Mouse (Mus musculus): Measurements from ENCODE around the gene Zfp366.
A peak's percentile ranks its signal among the peaks of the same experiment; 100 is the strongest.
"Not testable (repeated sequence)": the region's sequence is repeated elsewhere in the genome, so short reads cannot be mapped to it uniquely, and the experiment has no call there.

Gene Zfp366

DNA sequence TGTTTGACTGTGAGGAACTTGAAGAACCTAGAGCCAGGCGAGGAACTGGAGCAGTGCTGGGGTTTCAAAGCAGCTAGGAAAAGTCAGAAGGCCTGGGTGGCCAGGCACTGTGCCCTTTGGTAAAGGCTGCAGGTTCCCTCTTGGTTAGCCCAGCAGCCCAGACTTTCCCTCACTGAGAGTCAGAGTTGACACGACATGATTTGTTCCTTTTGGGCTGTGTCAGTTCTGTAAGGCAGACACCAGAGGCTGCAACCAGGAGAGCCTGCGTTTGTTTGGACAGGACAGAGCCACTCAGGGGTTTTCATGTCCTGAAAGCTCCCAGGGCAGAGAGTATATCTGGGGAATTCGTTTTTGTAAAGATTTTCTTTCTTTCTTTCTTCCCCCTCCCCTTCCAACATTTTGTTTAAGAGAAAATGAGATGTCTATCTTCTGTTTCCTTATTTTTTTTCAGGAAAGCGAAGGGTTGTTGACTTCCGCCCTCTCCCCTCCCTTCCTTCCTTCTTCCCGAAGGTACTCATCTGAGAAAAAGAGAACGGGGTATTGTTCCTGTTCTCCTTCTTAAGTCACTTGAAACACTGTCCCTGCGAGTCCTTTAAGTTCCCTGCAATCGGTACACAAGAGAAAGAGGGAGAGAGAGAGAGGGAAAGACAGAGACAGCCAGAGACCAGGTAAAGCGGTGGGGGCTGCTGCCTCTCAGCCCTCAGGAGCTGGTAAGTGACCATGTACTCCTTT, at the start of gene Zfp366:
Gene Zfp366 (plus strand): TSS at position 669 of the 732 bp plus-strand sequence.
- DNase-seq (ENCODE audit: inconsistent ontology term), result no peak

DNA sequence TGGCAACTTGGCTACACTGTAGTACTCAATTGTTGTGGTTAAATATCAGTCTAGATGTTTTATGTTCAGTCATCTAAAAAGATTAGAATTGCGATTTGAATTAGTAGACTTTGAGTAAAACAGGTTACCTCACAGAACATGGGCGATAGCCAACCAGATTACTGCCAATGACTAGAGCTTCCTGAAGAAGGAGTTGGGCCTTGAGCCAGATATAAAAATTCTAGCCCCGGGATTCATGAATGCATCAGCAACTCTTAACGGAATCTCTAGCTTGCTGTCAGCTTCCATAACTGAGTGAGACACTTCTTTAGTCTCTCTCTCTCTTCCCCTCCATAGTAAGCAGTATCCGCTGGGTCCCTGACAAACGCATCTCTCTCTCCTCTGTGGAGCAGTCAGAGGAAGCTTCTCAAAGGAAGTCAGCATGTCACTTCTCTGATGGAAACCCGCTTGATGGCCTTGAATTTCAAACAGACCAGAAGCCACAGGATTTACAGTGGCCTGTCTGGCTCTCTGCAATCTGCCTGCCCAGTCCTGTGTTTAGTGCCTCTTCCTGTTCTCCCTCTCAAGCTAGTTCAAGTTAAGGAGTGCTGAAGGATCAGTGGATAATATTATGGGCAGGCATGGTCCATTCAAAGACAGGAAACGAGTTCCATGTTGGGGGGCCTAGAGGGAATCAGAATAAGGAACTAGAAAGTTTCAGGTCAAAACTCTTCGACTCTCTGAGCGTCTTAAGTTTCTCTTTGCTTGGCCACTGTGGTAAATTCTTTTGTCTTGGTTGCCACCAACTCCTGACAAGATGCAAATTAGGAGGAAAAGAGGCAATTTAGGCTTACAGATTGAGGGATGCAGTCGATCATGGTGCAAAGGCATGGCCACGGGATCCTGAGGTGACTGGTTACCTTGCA, 46.0 kb upstream of the Zfp366 start:
- DNase-seq (ENCODE audit: inconsistent ontology term), result peak; percentile 37

DNA sequence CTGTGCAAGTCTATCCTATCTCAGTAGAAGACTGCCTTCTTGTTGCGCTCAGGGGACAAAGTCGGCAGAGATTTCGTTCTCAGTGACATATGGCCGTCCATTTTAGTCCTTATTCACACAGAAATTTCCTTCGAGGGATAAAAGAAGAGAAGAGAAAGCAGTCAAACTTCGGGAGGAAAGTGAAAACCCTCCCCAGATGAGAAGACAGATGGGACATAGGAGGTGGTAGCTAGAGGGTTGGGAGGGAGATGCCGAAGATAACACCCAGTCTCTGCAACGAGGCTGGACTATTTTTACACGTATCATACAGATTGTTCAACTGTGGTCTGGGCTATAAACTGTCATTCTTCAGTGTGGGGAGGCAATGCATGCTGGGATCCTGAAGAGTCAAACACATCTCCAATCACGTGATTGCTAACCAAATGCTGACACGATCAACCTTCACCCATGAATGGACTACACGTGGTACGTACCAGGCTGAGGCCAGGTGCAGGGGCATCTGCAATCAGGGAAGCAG, 38.2 kb upstream of the Zfp366 start:
- DNase-seq (ENCODE audit: inconsistent ontology term), result no peak

DNA sequence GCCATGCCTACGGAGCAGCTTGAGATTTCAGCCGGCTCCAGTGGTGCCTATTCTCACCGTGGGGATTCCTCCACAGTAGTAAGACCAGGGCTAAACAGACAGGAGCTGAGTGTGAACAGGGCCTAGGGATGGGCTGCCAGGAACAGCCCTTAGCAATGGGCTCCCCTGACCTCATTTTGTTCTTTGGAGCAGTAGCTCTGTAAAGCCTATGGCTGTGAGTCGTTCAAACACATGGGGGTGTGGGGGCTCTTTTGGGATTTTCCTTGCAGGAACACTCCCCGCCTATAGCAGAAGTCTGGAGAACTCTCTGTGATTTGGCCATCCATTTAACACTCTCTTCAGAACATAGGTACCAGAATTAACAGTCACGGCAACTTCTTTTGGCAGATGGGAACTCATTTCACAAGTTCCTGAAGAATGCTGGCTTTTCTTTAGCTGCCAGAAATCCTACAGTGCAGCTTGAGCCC, 36.9 kb upstream of the Zfp366 start:
- no peak for DNase-seq (ENCODE audit: inconsistent ontology term)

DNA sequence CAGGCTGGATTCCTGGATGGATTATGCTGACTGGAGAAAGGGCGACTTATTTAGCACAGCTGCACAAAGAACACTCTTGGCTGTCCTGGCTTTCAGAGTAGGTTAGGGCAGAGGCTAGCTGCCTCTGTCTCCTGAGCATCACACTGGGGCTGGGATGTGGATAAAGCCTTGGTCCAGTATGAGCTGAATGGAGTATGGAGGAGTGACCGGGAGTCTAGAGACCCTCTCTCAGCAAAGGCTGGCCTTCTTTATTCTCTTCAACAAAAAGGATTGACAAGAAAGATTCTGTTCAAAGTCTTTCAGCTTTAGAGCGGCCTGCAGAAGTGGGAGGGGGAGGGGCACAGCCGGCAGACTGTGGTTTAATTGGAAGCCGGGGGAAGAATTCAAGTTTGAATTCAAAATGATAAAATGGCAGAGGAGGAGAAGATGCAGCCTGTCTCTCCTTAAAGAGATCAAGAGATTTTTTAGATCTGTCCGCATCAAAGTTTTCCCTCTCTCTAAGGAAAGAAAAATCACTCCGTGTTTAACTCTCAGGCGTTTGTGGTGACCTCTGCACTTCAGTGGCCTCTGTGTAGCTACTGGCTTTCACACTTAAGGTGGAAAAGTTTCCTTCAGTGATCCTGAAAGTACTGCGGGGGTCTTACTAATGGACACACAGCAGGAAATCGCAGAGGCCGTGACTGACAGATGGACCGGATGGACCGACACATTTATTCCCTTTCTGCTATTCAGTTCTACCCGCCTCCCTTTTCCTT, 34.9 kb upstream of the Zfp366 start:
- DNase-seq (ENCODE audit: inconsistent ontology term), result no peak

DNA sequence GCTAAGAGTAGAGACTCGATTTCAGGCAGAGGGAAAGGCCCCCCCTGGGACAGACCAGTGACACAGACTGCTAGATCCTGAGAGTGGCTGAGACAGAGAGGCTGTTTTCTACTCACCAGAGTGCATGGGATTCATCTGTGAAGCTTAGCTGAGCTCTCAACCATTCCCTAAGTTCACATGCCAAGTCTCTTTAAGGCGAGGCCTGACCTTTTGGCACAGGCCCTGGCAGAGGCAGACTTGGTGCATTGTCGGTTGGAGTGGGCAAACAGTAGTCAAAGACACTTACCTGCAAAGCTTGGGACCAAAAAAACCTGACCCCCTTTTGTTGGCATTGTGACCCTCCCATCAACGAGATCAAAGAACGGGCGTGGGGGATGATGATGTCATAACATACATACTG, 34.0 kb upstream of the Zfp366 start:
- no peak for DNase-seq (ENCODE audit: inconsistent ontology term)

DNA sequence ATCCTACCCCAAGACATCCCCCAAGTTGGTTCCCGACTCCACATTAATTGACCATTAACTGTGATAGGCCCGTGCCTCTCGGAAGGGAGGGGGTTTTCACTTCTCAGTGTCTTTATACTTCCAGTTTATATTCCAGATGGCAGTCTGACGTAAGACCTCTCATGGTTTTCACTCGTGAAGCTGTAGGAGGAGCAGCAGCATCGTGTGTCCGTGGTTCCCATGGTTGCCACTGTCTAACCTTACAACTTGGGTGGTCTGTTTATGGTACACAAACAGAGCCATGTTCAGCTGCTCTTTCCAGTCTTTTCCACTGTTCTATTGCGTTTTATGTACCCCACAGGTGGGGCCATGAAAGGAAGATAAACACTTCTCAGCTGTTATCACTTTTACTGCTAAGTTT, 33.5 kb upstream of the Zfp366 start:
- no peak for DNase-seq (ENCODE audit: inconsistent ontology term)

DNA sequence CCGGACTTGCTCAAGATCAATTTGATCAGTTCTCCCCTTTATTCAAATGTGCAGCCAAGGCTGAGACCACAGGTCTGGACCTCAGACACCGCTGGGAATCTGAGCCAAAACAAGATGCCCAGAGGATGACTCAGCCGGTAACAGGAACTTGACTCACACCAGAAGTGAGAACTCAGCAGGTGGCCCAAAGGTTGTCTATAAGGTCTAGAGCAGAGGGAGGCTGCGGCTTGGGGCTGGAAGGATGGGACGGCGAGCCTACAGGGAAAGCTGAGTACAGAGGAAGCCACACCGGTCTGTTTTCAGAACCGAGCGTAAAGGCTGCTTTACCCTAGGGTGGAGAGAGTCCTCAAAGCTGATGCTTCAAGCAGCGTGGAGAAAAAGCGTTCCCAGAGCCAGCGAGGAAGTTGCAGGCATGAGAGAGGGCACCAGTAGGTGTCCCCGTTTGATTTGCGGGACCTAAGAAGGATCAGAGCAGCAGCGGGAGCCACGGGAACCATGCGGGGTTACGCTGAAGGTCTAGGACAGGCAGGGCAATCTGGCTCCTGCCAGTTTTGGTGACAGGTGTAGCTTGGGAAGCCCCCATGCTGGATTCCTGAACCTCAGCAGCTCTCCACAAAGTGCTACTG, 32.2 kb upstream of the Zfp366 start:
- peak; percentile 87 for DNase-seq (ENCODE audit: inconsistent ontology term)

DNA sequence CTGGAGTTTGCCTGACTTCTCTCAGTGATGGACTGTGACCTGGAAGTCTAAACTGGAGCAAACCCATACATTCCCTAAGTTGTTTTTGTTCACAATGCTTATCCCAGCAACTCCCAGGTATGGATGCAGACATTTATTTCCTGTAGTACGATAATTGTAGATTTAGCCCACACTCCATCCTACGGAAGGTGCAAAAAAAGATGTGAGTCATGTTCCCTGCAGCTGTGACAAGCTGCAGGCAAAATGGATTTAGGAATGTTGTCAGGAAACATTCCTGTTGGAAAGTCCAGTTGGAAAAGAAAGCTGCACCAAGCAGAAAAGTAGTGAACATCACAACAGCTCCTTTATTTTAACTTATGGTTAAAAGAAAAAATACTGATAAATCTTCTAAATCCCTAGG, 26.9 kb upstream of the Zfp366 start:
- no peak for DNase-seq (ENCODE audit: inconsistent ontology term)

DNA sequence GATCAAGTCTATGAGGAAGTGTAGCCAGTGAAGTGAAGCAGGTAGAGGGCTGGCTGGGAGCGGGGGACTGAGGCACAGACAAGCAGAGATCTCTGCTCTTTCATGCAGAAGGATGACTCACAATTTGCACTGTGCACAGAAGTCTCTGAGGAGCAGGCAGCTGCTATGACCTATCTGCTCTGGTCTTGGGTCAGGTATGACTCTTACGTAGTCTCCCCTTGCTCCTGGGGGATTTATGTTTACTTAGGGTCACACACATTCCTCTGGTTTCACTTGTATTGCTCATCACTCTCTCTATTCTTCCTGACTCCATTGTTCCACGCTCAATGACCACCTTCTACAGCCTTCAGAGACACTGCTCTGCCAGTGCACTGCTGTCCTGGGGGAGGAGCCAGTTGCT, 25.9 kb upstream of the Zfp366 start:
- DNase-seq (ENCODE audit: inconsistent ontology term), result no peak

DNA sequence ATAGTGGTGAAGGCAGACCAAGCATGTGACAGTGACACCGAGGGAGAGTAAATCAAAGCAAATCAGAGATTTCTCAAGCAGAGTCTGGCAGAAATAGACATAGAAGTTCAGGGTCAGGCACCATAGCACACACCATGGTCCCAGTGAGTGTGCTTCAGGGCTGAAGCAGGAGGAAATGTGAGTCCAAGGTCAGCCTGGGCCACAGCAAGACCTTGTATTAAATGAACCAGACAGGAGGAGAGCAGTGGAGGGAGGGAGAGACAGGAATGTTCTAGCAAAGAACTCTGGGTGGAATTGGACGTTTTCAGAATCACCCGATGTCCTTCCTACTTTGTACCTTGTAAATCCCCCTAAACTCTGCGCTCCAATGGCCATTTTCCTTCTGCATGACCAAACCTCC, 21.6 kb upstream of the Zfp366 start:
- DNase-seq (ENCODE audit: inconsistent ontology term), result no peak

DNA sequence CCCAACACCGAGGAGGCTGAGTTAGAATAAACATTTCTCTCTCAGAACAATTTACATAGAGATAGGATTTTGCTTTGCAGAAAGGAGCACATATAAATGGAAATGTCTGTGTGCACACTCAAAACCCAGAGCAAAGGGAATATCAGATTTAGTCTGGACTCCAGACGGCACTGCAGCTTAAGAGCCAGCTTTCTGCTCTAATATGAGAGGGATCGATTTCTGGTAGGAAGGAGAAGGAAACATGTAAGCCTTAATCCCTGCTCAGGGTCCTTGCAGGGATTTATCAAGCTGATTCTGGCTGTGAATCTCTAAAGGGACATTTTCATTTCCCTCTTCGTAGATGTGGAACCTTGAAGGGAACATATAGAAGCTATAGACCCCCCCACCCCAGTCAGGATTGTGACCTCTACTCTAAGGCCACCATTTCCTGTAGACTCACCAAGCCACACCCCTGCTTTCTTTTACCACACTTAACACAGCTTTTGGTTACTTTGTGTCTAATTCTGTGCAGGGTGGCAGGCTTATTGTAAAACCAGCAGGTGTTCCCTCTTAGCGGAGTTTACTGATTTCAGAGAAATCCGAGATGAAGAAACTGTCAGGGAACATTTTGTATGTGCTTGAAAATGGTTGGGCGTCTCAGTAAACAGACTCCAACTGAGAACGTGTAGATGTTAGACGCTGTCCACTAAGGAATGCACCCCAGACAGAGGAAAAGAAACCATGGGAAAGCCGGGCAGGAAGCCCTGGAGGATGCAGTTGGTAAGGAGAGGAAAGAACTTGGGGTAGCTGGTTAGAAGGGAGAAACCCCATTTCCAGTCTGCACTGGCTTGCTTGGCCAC, 20.9 kb upstream of the Zfp366 start:
- no peak for DNase-seq (ENCODE audit: inconsistent ontology term)

DNA sequence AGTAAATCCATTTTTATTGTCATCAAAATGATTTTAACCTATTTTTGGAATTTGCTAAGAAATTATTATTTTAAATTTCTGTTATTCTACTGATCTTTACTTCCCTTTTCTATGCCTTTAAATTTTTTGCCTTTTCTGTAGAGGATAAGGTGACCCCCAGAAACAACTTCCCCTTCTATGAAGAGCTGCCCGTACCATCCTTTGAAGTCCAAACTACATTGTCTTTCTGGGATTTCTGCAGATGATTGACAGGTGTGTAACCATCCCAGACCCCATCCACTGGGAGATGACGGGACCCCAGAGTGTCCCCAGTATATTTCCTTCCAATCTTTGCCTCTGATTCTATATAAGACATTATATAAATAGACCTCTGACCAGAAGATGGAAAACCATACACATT, 20.3 kb upstream of the Zfp366 start:
- DNase-seq (ENCODE audit: inconsistent ontology term), result no peak

DNA sequence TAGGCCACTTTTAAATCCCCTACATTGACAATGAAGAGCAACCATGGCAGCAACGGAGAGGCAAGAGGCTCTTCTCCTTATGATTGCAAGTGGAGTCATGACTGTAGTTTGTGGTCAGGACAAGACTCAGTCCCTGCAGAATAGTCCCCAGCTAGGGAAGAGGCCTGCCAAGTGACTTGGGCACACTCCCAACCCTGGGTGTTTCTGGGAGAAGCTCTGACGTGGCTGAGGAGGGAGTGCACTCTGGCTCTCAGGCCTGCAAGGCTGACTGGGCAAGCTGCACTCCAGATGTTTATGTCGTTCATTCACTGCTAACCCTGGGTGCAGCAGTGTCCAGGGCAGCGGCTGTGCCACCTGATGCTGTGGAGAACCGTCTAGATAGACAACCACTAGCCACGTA, 15.2 kb upstream of the Zfp366 start:
- no peak for DNase-seq (ENCODE audit: inconsistent ontology term)

DNA sequence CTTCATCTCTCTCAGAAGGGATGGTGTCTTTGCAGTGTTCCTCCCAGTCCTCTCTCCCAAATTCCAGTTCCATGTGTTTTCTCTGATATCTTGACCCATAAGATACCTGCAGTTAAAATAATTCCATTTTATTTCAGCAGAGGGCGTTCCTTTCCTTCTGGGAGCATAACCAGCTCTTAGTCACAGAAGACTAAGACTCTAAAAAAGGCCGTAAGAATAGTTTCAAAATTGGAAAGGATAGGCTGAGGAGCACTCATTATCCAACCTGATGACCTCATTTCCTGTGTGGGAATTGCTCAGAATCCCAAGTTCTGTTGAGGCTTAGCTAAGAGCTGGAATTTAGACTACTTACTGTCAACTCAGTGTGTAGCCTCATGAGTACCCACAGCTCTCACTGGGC, 14.3 kb upstream of the Zfp366 start:
- DNase-seq (ENCODE audit: inconsistent ontology term), result no peak

DNA sequence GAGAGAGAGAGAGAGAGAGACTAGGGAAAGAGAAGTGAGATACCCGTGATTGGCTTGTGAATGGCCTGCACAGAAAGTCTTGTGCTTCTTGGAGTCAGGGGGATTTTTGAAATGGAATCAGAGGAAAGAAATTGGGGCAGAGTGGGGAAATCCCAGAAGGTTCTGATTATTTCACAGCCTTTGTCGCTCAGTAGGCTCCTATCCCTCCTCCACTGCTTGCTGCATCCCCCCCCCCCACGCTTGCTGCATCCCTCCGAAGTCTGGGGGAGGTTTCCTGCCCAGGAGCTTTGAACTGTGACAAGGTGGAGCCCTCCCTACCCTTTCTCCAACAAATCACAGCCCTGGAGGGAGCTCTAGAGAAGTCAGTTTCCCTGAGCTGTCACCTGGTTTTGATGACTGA, 10.8 kb upstream of the Zfp366 start:
- no peak for DNase-seq (ENCODE audit: inconsistent ontology term)

DNA sequence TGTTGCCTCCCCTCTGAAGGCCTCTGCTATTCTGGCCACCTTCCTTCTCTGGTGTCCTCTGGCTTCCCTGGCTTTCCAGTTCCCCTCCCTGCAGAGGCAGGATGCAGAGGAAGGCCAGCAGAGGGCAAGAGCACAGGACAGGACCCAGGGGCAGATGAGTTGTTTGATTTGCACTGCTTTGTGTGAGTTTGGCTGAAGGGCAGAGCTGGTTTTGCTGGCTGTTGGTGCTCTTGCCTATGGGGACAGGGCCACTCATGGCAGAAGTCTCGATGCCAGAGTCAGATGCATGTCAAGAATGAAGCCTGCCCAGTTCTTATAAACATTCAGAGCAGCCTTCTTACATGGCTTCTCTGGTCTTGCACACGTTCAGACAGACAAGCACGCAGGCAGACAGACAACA, 1.8 kb upstream of the Zfp366 start:
- not testable (repeated sequence) for DNase-seq (ENCODE audit: inconsistent ontology term)

DNA sequence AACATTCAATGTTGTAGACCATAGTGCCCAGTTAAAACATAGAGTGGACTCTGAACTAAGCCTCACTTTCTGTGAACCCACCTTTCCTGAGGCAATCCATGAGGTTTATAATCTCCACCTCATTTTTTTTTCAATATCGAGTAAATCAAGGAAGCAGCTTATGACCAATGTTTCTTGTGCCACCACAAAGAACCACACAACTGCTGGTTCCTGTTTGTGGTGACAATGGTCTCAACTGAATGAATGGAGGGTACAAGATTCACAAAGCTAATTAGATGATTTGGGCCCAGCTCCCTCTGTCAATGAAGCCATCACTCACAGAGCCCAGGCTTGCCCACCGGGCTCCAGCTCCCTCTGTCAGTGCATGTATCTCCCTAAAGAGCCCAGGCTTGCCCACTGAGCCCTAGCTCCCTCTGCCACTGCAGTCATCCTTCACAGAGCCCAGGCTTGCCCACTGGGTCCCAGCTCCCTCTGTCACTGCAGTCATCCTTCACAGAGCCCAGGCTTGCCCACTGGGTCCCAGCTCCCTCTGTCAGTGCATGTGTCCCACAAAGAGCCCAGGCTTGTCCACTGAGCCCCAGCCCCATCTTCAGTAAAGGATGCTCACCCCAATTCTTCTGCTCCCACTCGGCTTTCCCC, 1.2 kb upstream of the Zfp366 start:
- no peak for DNase-seq (ENCODE audit: inconsistent ontology term)

DNA sequence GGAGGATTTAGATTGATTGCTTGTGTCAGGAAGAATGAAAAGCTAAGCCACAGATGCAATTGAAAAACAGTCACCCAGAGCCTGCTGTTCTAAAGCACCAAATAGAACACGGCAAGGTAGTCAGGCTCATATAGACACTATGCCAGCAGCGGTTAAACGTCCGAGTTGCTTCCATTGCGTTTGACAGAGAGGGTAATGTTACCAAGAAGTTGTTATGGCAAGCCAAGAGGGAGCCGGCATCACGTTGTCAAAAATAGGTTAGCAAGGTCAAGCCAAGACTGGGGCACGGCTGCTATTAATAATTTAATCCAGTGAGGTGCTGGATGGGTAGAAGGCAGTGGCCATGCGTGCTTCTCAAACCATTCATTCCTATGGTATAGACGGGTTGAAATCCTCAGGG, 950 bp downstream of the Zfp366 start:
- DNase-seq (ENCODE audit: inconsistent ontology term), result no peak

Data from Muller cell, postnatal 12 days (primary cell).